Mouse (Mus musculus) Patski (cell line): Measurements from ENCODE around the gene Acsl1. TPM values are rescaled to one million over a fixed set of nuclear protein-coding genes. Genes with fewer than 3 reads are reported as not detected.

Experiments used
- ATAC-seq: fragments of 100-300 bp; one replicate; pipeline ENCODE4 v1.8.0; 2021
- CTCF ChIA-PET: fragments of 350-600 bp; sonication (Branson Sonifier 250); formaldehyde crosslinking; loops from one replicate; lab custom pipeline; 2022; ENCODE audit warnings: inconsistent platforms; lab: Charles Lee
- POLR2A ChIA-PET: fragments of 350-600 bp; sonication (Branson Sonifier 250); formaldehyde crosslinking; loops from one replicate; lab custom pipeline; 2022; ENCODE audit warnings: antibody characterized with exemption, inconsistent platforms; lab: Charles Lee
- DNase-seq: peaks from one replicate; pipeline ENCODE4 v3.0.0-alpha.2; 2011; ENCODE audit warnings: low read depth, low spot score
- H3K27me3 ChIP-seq: fragments of 371-371 bp; one replicate; pipeline ENCODE4 v1.5.1; 2021
- CTCF ChIP-seq: fragments of 100-300 bp; IDR thresholded peaks from one replicate; pipeline ENCODE4 v1.5.1; 2021
- in situ Hi-C: fragments of 300-500 bp; cut with MboI; formaldehyde crosslinking; loops from 3 replicates; pipeline ENCODE4 v1.11.1; 2018; ENCODE audit warnings: low pct_unique_long_range_greater_than_20kb, mixed read lengths
- polyA plus RNA-seq: library from polyadenylated mRNA; unstranded; gene quantifications from one replicate; pipeline ENCODE4 v1.2.3, GENCODE M21; 2021

Gene Acsl1
- polyA plus RNA-seq, 1 experiment from 2014 or later = 43.4 TPM

- ChIA-PET CTCF (interaction anchor here (0.8 kb wide), 1 partner anchor 41 kb away, joined by 3 read pairs; no protein-coding TSS in a partner anchor), POLR2A (interaction anchor here (0.6 to 0.8 kb wide), 4 partner anchors 12 to 672 kb away, joined by 3 read pairs; no protein-coding TSS in a partner anchor)
- peak; percentile 92 for ATAC-seq
- in situ Hi-C loops = no loop called here
- H3K27me3 ChIP-seq = no peaks in the 10 kb centered on the region
- TF ChIP-seq CTCF = no peak
- DNase-seq = peak; percentile 94
Measured at GRCm38 (mm10) chr8:46551615-46552440, 81.0 kb downstream of the Acsl1 start, which contains the start of gene Cenpu. Gene Cenpu, plus strand, starts transcription at chr8:46552028.

- no peaks in the 10 kb centered on the region for H3K27me3 ChIP-seq
- CTCF ChIA-PET = no interaction called here
- in situ Hi-C loops = no loop called here
- POLR2A ChIA-PET = no interaction called here
- no peak for DNase-seq
- no peak for TF ChIP-seq CTCF
- no peak for ATAC-seq
Measured at GRCm38 (mm10) chr8:46552441-46552765, 81.6 kb downstream of the Acsl1 start.

DNA sequence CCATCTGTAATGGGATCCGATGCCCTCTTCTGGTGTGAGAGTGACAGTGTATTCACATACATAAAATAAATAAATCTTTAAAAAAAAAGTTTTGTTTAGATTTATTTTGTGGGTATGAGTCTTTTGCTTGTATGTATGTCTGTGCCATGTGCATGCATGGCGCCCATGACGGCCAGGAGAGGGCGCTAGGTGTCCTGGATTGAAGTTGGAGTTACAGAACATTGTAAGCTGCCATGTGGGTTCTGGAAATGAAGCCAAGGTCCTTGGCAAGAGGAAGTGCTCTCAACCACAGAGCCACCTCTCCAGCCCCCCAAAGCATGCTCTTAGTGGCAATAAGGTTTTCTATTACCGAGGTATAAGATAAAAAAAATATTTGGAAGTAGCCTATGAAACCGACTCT lies 88.6 kb downstream of the Acsl1 start:
- in situ Hi-C loops = no loop called here

GRCm38 (mm10) chr8:46562333-46562732 lies 91.5 kb downstream of the Acsl1 start:
- no peak for ATAC-seq
- DNase-seq = no peak
- no peak for TF ChIP-seq CTCF

More for the DNA sequence above, 88.6 kb downstream of the Acsl1 start:
- POLR2A ChIA-PET = no interaction called here
- TF ChIP-seq CTCF = peak; percentile 83
- ATAC-seq (no peak), DNase-seq (no peak)
- CTCF ChIA-PET = no interaction called here
- no peaks in the 10 kb centered on the region for H3K27me3 ChIP-seq

DNA sequence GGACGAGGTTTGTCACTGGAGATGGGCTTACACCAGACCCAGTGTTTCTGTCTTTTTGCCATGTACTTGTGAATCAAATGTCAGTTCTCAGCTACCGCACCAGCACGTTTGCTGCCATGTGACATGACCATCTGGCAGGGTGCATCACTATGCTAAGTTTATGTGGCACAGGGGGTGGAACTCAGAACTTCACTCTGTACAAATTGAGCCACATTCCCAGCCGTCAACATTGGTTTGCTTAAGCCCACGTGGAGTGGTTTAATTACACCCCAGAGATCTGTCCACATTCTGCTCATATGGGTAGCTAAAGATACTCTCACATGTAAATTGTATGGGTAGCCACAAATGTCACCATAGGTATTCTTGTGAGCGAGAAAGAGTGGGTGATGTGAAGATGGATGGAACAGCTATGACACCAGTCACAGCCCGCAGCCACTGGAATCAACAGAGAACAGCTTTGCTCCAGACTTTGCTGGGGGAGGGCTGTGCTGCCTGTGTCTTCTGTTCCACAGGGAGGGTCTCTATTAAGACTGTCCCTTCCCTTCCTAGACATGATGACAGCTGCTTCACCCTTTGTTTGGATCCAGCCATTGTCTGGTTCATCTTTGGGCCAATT lies 96.2 kb downstream of the Acsl1 start:
- CTCF ChIA-PET = no interaction called here
- no peak for ATAC-seq
- H3K27me3 ChIP-seq = no peaks in the 10 kb centered on the region
- POLR2A ChIA-PET = no interaction called here
- in situ Hi-C loops = no loop called here
- no peak for DNase-seq
- no peak for TF ChIP-seq CTCF

More at GRCm38 (mm10) chr8:46562333-46562732, 91.5 kb downstream of the Acsl1 start:
- no peaks in the 10 kb centered on the region for H3K27me3 ChIP-seq
- POLR2A ChIA-PET = no interaction called here
- CTCF ChIA-PET = interaction anchor here (1.3 kb wide), 1 partner anchor 251 kb away, joined by 3 read pairs; no protein-coding TSS in a partner anchor
- in situ Hi-C loops = no loop called here

- CTCF ChIA-PET = no interaction called here
- ATAC-seq (no peak), DNase-seq (no peak)
- no peaks in the 10 kb centered on the region for H3K27me3 ChIP-seq
- POLR2A ChIA-PET = no interaction called here
- in situ Hi-C loops = no loop called here
- no peak for TF ChIP-seq CTCF
Measured at GRCm38 (mm10) chr8:46567946-46568345, 97.1 kb downstream of the Acsl1 start.

DNA sequence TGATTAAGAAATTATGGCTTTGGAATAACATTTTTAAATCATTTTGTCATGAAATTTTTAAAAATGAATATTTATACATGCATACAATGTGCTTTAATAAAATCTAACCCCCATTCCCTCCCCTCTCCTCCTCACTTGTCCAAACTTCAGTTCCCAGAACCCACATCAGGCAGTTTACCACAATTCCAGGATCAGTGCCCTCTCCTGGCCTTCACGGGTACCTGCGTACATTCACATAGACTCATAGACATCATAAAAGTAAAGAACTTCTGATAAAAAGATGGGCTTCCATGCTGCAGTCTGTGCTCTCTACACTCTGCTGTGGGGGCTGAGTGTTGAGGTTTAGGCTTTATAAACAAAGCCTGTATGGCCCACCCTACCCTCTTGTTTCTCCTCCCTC lies 98.1 kb downstream of the Acsl1 start:
- in situ Hi-C loops = no loop called here
- CTCF ChIA-PET = no interaction called here
- POLR2A ChIA-PET = no interaction called here
- ATAC-seq = no peak
- peak; percentile 59 for TF ChIP-seq CTCF
- H3K27me3 ChIP-seq = no peaks in the 10 kb centered on the region
- no peak for DNase-seq

- no peaks in the 10 kb centered on the region for H3K27me3 ChIP-seq
- ATAC-seq (no peak), DNase-seq (no peak)
- CTCF ChIA-PET = no interaction called here
- POLR2A ChIA-PET = no interaction called here
- in situ Hi-C loops = no loop called here
- TF ChIP-seq CTCF = no peak
Measured at GRCm38 (mm10) chr8:46569659-46570441, 99.0 kb downstream of the Acsl1 start.

DNA sequence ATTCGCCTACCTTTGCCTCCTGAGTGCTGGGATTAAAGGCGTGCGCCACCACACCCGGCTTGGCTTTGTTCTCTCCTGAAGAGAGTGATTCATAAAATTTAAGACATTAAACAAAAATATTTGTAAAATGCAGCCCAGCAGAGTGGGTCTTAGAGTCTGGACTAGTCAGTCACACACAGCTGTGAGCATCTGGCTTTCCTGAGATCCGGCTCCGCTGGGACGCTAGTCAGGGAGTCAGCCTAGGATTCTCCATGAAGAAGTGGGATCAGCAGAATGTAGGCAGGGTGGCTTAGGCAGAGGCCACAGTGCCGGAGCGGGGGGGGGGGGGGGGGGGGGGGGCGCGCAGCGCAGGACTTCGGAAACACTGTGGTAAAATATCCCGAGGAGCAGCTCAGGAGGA lies 99.8 kb downstream of the Acsl1 start:
- CTCF ChIA-PET = no interaction called here
- DNase-seq = no peak
- no peak for TF ChIP-seq CTCF
- in situ Hi-C loops = no loop called here
- ATAC-seq = no peak
- no peaks in the 10 kb centered on the region for H3K27me3 ChIP-seq
- POLR2A ChIA-PET = no interaction called here

DNA sequence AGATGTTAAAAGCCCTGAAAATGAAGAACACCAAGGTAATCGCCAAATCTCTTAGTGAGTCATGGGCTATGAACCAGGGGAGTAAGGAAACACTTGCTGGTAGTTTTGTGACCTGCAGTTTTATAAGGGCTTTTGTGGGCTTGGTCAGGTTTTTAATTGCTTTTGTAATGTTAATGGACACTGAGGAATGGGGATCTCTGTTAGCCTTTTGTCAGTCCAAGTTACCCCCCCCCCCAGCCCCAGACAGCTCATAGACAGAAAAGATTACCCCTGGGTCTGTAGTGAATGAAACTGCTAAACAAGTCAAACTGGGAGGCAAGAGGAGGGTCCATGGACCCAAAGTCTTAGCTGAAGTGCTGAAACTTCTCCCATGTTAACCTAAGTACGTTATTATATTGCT lies 102.6 kb downstream of the Acsl1 start:
- no peak for TF ChIP-seq CTCF
- in situ Hi-C loops = no loop called here
- DNase-seq (no peak), ATAC-seq (no peak)
- CTCF ChIA-PET = no interaction called here
- H3K27me3 ChIP-seq = no peaks in the 10 kb centered on the region
- POLR2A ChIA-PET = no interaction called here

DNA sequence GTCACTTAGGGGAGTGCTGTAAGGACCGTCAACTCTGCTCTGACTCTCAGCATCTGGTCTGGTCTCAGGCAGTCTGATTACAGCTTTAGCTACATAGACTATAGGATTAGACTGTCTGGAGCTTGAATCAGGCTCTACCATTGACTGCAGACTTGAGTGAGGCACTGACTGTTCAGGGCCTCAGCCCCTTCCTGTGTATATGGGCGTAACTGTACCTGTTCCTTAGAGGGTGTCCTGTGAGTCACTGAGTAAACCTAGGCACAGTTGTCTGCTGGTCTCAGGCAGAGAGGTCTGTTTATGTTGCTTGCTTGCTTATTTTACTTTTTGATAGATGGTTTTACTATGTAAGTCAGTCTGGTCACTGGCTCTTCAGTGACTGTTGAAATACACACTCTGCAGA lies 103.1 kb downstream of the Acsl1 start:
- in situ Hi-C loops = no loop called here
- TF ChIP-seq CTCF = no peak
- no peaks in the 10 kb centered on the region for H3K27me3 ChIP-seq
- ChIA-PET CTCF (no interaction called here), POLR2A (interaction anchor here (0.6 kb wide), 1 partner anchor 45 kb away, joined by 3 read pairs; no protein-coding TSS in a partner anchor)
- ATAC-seq (no peak), DNase-seq (no peak)
